Comparison of ENCODE assay signal across 24 mouse cellular contexts in the genomic region with DNA sequence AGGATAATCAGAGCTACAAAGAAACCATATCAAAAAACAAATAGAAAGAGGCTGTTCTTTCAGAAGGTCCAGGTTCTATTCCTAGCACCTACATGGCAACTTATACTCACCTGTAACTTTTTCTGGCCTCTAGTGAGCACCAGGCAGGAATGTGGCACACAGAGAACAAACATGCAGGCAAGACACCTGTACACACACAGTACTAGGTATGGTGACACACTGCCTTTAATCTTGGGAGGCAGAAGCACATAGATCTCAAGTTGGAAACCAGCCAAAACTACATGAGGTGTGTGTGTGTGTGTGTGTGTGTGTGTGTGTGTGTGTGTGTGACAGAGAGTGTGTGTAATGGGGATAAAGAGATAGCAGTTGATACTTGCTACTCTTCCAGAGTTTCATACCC. TPM values are rescaled to one million over a fixed set of nuclear protein-coding genes. Genes with fewer than 3 reads are reported as not detected.
DNase-seq lines count a peak whose midpoint lies in the region; ATAC-seq and TF ChIP-seq lines count a peak whose summit lies in the region.
"Had no signal": no experiment of that assay in that cellular context is flagged by ENCODE, and none has a peak within 500 bp of the region (broad histone marks: within the 10 kb centered on the region; RNA-seq: fewer than 3 reads in every experiment).

No protein-coding gene starts in this region.

- H3K36me3 ChIP-seq in embryonic facial prominence, embryonic 15.5 days = peaks cover 30% of the 10 kb centered on the region
- H3K36me3 ChIP-seq in embryonic facial prominence, embryonic 10.5 days (replicated peaks) = peaks cover 32% of the 10 kb centered on the region
- H3K36me3 ChIP-seq in midbrain, embryonic 11.5 days (ENCODE audit: control insufficient read depth, insufficient read depth, low read length) = peaks cover 5% of the 10 kb centered on the region; the same call in 1 of the 2 replicates
- H3K36me3 ChIP-seq in midbrain, postnatal 0 days (ENCODE audit: insufficient read depth, low read length) = peaks cover 19% of the 10 kb centered on the region
- peaks cover 10% of the 10 kb centered on the region for H3K36me3 ChIP-seq in stomach, embryonic 16.5 days (ENCODE audit: control insufficient read depth, insufficient read depth, low read length)

- no peak overlapping the region for H3K27ac ChIP-seq in embryonic facial prominence, embryonic 15.5 days (replicated peaks)
- H3K27ac ChIP-seq in embryonic facial prominence, embryonic 10.5 days (replicated peaks) = no peak overlapping the region
- H3K27ac ChIP-seq in midbrain, embryonic 11.5 days (ENCODE audit: low read depth, low read length) = no peak overlapping the region
- no peak overlapping the region for H3K27ac ChIP-seq in midbrain, postnatal 0 days (ENCODE audit: low read depth, low read length)
- no peak overlapping the region for H3K27ac ChIP-seq in stomach, embryonic 16.5 days (ENCODE audit: low read length)
- H3K27ac ChIP-seq: embryonic facial prominence, embryonic 12.5 days; forebrain, embryonic 12.5 days; forebrain, embryonic 15.5 days; hindbrain, embryonic 10.5 days; hindbrain, embryonic 13.5 days had no signal

- no peaks in the 10 kb centered on the region for H3K4me1 ChIP-seq in embryonic facial prominence, embryonic 15.5 days
- H3K4me1 ChIP-seq in embryonic facial prominence, embryonic 10.5 days = no peaks in the 10 kb centered on the region
- H3K4me1 ChIP-seq in midbrain, embryonic 11.5 days (ENCODE audit: control insufficient read depth, insufficient read depth, low read length) = no peaks in the 10 kb centered on the region
- H3K4me1 ChIP-seq in midbrain, postnatal 0 days (ENCODE audit: insufficient read depth, low read length) = no peaks in the 10 kb centered on the region
- H3K4me1 ChIP-seq in stomach, embryonic 16.5 days (ENCODE audit: control insufficient read depth, insufficient read depth, low read length) = no peaks in the 10 kb centered on the region
- H3K4me1 ChIP-seq: embryonic facial prominence, embryonic 12.5 days; forebrain, embryonic 12.5 days; forebrain, embryonic 15.5 days; hindbrain, embryonic 10.5 days; hindbrain, embryonic 13.5 days had no signal

- 0 out of 2 replicates have a peak, but pooled peaks have one; percentile 24 for ATAC-seq in embryonic facial prominence, embryonic 15.5 days (ENCODE audit: insufficient number of reproducible peaks, low FRiP score, low TSS enrichment, low read depth)
- ATAC-seq in midbrain, embryonic 11.5 days (ENCODE audit: low FRiP score) = no peak
- ATAC-seq in midbrain, postnatal 0 days (ENCODE audit: low FRiP score) = no peak
- peak; percentile 19; the same call in 1 of the 2 replicates for ATAC-seq in stomach, embryonic 16.5 days (ENCODE audit: insufficient read depth, low FRiP score)
- ATAC-seq in granulocyte monocyte progenitor cell, adult 5-6 weeks (replicated peaks; ENCODE audit: poor library complexity, severe bottlenecking) = no peak
- ATAC-seq: forebrain, embryonic 15.5 days; hindbrain, embryonic 16.5 days; Patski had no signal

- TF ChIP-seq CTCF in midbrain, postnatal 0 days (IDR thresholded peaks at IDR 0.05) = no peak

- no peak overlapping the region for H3K4me3 ChIP-seq in embryonic facial prominence, embryonic 15.5 days (replicated peaks)
- H3K4me3 ChIP-seq in embryonic facial prominence, embryonic 10.5 days = no peak overlapping the region
- no peak overlapping the region for H3K4me3 ChIP-seq in midbrain, embryonic 11.5 days (ENCODE audit: low read depth, low read length)
- H3K4me3 ChIP-seq in midbrain, postnatal 0 days (ENCODE audit: low read depth, low read length) = no peak overlapping the region
- no peak overlapping the region for H3K4me3 ChIP-seq in stomach, embryonic 16.5 days (replicated peaks; ENCODE audit: low read length)
- H3K4me3 ChIP-seq: embryonic facial prominence, embryonic 12.5 days; erythroblast, embryonic 14.5 days; forebrain, embryonic 12.5 days; forebrain, embryonic 15.5 days; hindbrain, embryonic 10.5 days; hindbrain, embryonic 13.5 days had no signal

- no peaks in the 10 kb centered on the region for H3K27me3 ChIP-seq in embryonic facial prominence, embryonic 15.5 days
- no peaks in the 10 kb centered on the region for H3K27me3 ChIP-seq in embryonic facial prominence, embryonic 10.5 days (replicated peaks; ENCODE audit: low read depth, poor library complexity, severe bottlenecking)
- H3K27me3 ChIP-seq in midbrain, embryonic 11.5 days (ENCODE audit: control insufficient read depth, insufficient read depth, low read length) = no peaks in the 10 kb centered on the region
- H3K27me3 ChIP-seq in midbrain, postnatal 0 days (ENCODE audit: insufficient read depth, low read length) = no peaks in the 10 kb centered on the region
- H3K27me3 ChIP-seq in stomach, embryonic 16.5 days (ENCODE audit: control insufficient read depth, insufficient read depth, low read length) = no peaks in the 10 kb centered on the region
- H3K27me3 ChIP-seq: embryonic facial prominence, embryonic 12.5 days; forebrain, embryonic 12.5 days; forebrain, embryonic 15.5 days; hindbrain, embryonic 13.5 days; Patski had no signal

- no peak overlapping the region for H3K9ac ChIP-seq in embryonic facial prominence, embryonic 15.5 days
- H3K9ac ChIP-seq in midbrain, embryonic 11.5 days (ENCODE audit: low read length) = no peak overlapping the region
- H3K9ac ChIP-seq in midbrain, postnatal 0 days (replicated peaks; ENCODE audit: low read length, poor library complexity, severe bottlenecking) = no peak overlapping the region
- no peak overlapping the region for H3K9ac ChIP-seq in stomach, embryonic 16.5 days (ENCODE audit: low read length)
- H3K9ac ChIP-seq: embryonic facial prominence, embryonic 12.5 days; forebrain, embryonic 12.5 days; forebrain, embryonic 15.5 days; hindbrain, embryonic 13.5 days had no signal

- H3K9me3 ChIP-seq in embryonic facial prominence, embryonic 15.5 days (replicated peaks) = no peaks in the 10 kb centered on the region
- no peaks in the 10 kb centered on the region for H3K9me3 ChIP-seq in embryonic facial prominence, embryonic 10.5 days
- no peaks in the 10 kb centered on the region for H3K9me3 ChIP-seq in midbrain, embryonic 11.5 days (ENCODE audit: control insufficient read depth, low read length)
- no peaks in the 10 kb centered on the region for H3K9me3 ChIP-seq in midbrain, postnatal 0 days (ENCODE audit: low read length)
- no peaks in the 10 kb centered on the region for H3K9me3 ChIP-seq in stomach, embryonic 16.5 days (replicated peaks; ENCODE audit: control insufficient read depth, low read length)
- H3K9me3 ChIP-seq: embryonic facial prominence, embryonic 12.5 days; forebrain, embryonic 12.5 days; forebrain, embryonic 15.5 days; hindbrain, embryonic 10.5 days; hindbrain, embryonic 13.5 days had no signal

- intact Hi-C loops in left cerebral cortex, postnatal 36 days (cut with DNase I) = no loop called here

- no peak overlapping the region for H3K4me2 ChIP-seq in embryonic facial prominence, embryonic 15.5 days (replicated peaks)
- H3K4me2 ChIP-seq in midbrain, embryonic 11.5 days = no peak overlapping the region
- no peak overlapping the region for H3K4me2 ChIP-seq in midbrain, postnatal 0 days (ENCODE audit: low read depth, low read length, poor library complexity, severe bottlenecking)
- no peak overlapping the region for H3K4me2 ChIP-seq in stomach, embryonic 16.5 days (ENCODE audit: low read depth, low read length)
- H3K4me2 ChIP-seq: embryonic facial prominence, embryonic 12.5 days; forebrain, embryonic 12.5 days; forebrain, embryonic 15.5 days; heart, embryonic 11.5 days; hindbrain, embryonic 13.5 days had no signal

- no peak for DNase-seq in embryonic facial prominence, embryonic 10.5 days (ENCODE audit: low spot score)
- peak; percentile 77 for DNase-seq in midbrain, embryonic 11.5 days (ENCODE audit: low spot score, missing footprints)
- no peak for DNase-seq in midbrain, postnatal 0 days (ENCODE audit: low spot score)
- no peak for DNase-seq in left cerebral cortex, postnatal 36 days (ENCODE audit: low spot score in 2 of 2)
- DNase-seq: adrenal gland, postnatal 10 days; adrenal gland, postnatal 36 days; cerebellum, adult 18-20 months; cerebellum, adult 9-10 months; cerebellum, postnatal 14 days; gastrocnemius, postnatal 25 days; heart, postnatal 10 days; heart, postnatal 36 days had no signal

RNA-seq across cellular contexts. Expression of gene Fbrs, which starts 15.6 kb away (rescaled TPM):
- 17.1 and 17.3 TPM in 2 replicates for polyA plus RNA-seq in embryonic facial prominence, embryonic 15.5 days (2015; fragmentation: Nextera tagmentation; extraction: Ambion mirVana)
- 8.6 and 9.0 TPM in 2 replicates for polyA plus RNA-seq in embryonic facial prominence, embryonic 10.5 days (2016; fragmentation: Nextera tagmentation; extraction: Ambion mirVana)
- 9.8 and 10.7 TPM in 2 replicates for polyA plus RNA-seq in midbrain, embryonic 11.5 days (2014; fragmentation: Nextera tagmentation; extraction: Ambion mirVana)
- total RNA-seq in midbrain, postnatal 0 days (2014; rRNA removed) = 41.0 and 44.8 TPM in 2 replicates
- polyA plus RNA-seq in midbrain, postnatal 0 days (2015; fragmentation: Nextera tagmentation; extraction: Ambion mirVana) = 9.6 and 11.8 TPM in 2 replicates
- polyA plus RNA-seq in stomach, embryonic 16.5 days (2015; fragmentation: Nextera tagmentation; extraction: Ambion mirVana) = 10.5 and 11.1 TPM in 2 replicates
- 87.1 and 132 TPM in 2 replicates for total RNA-seq in granulocyte monocyte progenitor cell, adult 5-6 weeks (2014; fragmentation: Nextera tagmentation)
- total RNA-seq in granulocyte monocyte progenitor cell, adult 5-6 weeks (2017) = 21.9 and 28.5 TPM in 2 replicates
- total RNA-seq in left cerebral cortex, postnatal 36 days (2021) = 10 to 100 TPM; 48.7 to 61.4 TPM

RNA-seq across cellular contexts. Expression of gene Srcap, which starts 17.1 kb away (rescaled TPM):
- polyA plus RNA-seq in embryonic facial prominence, embryonic 15.5 days (2015; fragmentation: Nextera tagmentation; extraction: Ambion mirVana) = 48.6 and 52.4 TPM in 2 replicates
- 55.8 and 62.8 TPM in 2 replicates for polyA plus RNA-seq in embryonic facial prominence, embryonic 10.5 days (2016; fragmentation: Nextera tagmentation; extraction: Ambion mirVana)
- polyA plus RNA-seq in midbrain, embryonic 11.5 days (2014; fragmentation: Nextera tagmentation; extraction: Ambion mirVana) = 49.6 and 52.1 TPM in 2 replicates
- total RNA-seq in midbrain, postnatal 0 days (2014; rRNA removed) = 31.7 and 50.8 TPM in 2 replicates
- 25.9 and 30.4 TPM in 2 replicates for polyA plus RNA-seq in midbrain, postnatal 0 days (2015; fragmentation: Nextera tagmentation; extraction: Ambion mirVana)
- 20.3 and 32.4 TPM in 2 replicates for polyA plus RNA-seq in stomach, embryonic 16.5 days (2015; fragmentation: Nextera tagmentation; extraction: Ambion mirVana)
- total RNA-seq in granulocyte monocyte progenitor cell, adult 5-6 weeks (2014; fragmentation: Nextera tagmentation) = 139 and 145 TPM in 2 replicates
- total RNA-seq in granulocyte monocyte progenitor cell, adult 5-6 weeks (2017) = 20.9 and 22.9 TPM in 2 replicates
- 100 to 1,000 TPM in 1 of 2 experiments, 10 to 100 TPM in 1; 99.0 to 131 TPM for total RNA-seq in left cerebral cortex, postnatal 36 days (2021)

RNA-seq across cellular contexts. Expression of gene Gm42715, which starts 24.7 kb away (rescaled TPM):
- 14.6 and 14.7 TPM in 2 replicates for polyA plus RNA-seq in embryonic facial prominence, embryonic 15.5 days (2015; fragmentation: Nextera tagmentation; extraction: Ambion mirVana)
- polyA plus RNA-seq in embryonic facial prominence, embryonic 10.5 days (2016; fragmentation: Nextera tagmentation; extraction: Ambion mirVana) = 16.6 and 17.8 TPM in 2 replicates
- 19.2 and 20.2 TPM in 2 replicates for polyA plus RNA-seq in midbrain, embryonic 11.5 days (2014; fragmentation: Nextera tagmentation; extraction: Ambion mirVana)
- total RNA-seq in midbrain, postnatal 0 days (2014; rRNA removed) = 19.6 and 32.1 TPM in 2 replicates
- polyA plus RNA-seq in midbrain, postnatal 0 days (2015; fragmentation: Nextera tagmentation; extraction: Ambion mirVana) = 9.0 and 11.4 TPM in 2 replicates
- 12.3 and 13.2 TPM in 2 replicates for polyA plus RNA-seq in stomach, embryonic 16.5 days (2015; fragmentation: Nextera tagmentation; extraction: Ambion mirVana)
- 25.2 and 31.5 TPM in 2 replicates for total RNA-seq in granulocyte monocyte progenitor cell, adult 5-6 weeks (2014; fragmentation: Nextera tagmentation)
- total RNA-seq in granulocyte monocyte progenitor cell, adult 5-6 weeks (2017) = 5.7 and 6.4 TPM in 2 replicates
- 10 to 100 TPM in 1 of 2 experiments, 1 to 10 TPM in 1; 7.6 to 15.0 TPM for total RNA-seq in left cerebral cortex, postnatal 36 days (2021)

RNA-seq across cellular contexts. Expression of gene Prr14, which starts 35.2 kb away (rescaled TPM):
- 46.3 and 55.9 TPM in 2 replicates for polyA plus RNA-seq in embryonic facial prominence, embryonic 15.5 days (2015; fragmentation: Nextera tagmentation; extraction: Ambion mirVana)
- 46.3 and 47.9 TPM in 2 replicates for polyA plus RNA-seq in embryonic facial prominence, embryonic 10.5 days (2016; fragmentation: Nextera tagmentation; extraction: Ambion mirVana)
- 70.3 and 72.4 TPM in 2 replicates for polyA plus RNA-seq in midbrain, embryonic 11.5 days (2014; fragmentation: Nextera tagmentation; extraction: Ambion mirVana)
- 36.2 and 38.7 TPM in 2 replicates for total RNA-seq in midbrain, postnatal 0 days (2014; rRNA removed)
- 28.2 and 28.3 TPM in 2 replicates for polyA plus RNA-seq in midbrain, postnatal 0 days (2015; fragmentation: Nextera tagmentation; extraction: Ambion mirVana)
- polyA plus RNA-seq in stomach, embryonic 16.5 days (2015; fragmentation: Nextera tagmentation; extraction: Ambion mirVana) = 35.9 and 37.8 TPM in 2 replicates
- 96.7 and 115 TPM in 2 replicates for total RNA-seq in granulocyte monocyte progenitor cell, adult 5-6 weeks (2014; fragmentation: Nextera tagmentation)
- 23.8 and 29.0 TPM in 2 replicates for total RNA-seq in granulocyte monocyte progenitor cell, adult 5-6 weeks (2017)
- 10 to 100 TPM; 25.7 to 30.2 TPM for total RNA-seq in left cerebral cortex, postnatal 36 days (2021)

RNA-seq across cellular contexts. Expression of gene Zfp689, which starts 45.7 kb away (rescaled TPM):
- 8.0 and 8.8 TPM in 2 replicates for polyA plus RNA-seq in embryonic facial prominence, embryonic 15.5 days (2015; fragmentation: Nextera tagmentation; extraction: Ambion mirVana)
- 13.4 and 17.7 TPM in 2 replicates for polyA plus RNA-seq in embryonic facial prominence, embryonic 10.5 days (2016; fragmentation: Nextera tagmentation; extraction: Ambion mirVana)
- polyA plus RNA-seq in midbrain, embryonic 11.5 days (2014; fragmentation: Nextera tagmentation; extraction: Ambion mirVana) = 12.6 and 15.0 TPM in 2 replicates
- total RNA-seq in midbrain, postnatal 0 days (2014; rRNA removed) = 7.7 and 11.0 TPM in 2 replicates
- polyA plus RNA-seq in midbrain, postnatal 0 days (2015; fragmentation: Nextera tagmentation; extraction: Ambion mirVana) = 7.3 and 8.0 TPM in 2 replicates
- polyA plus RNA-seq in stomach, embryonic 16.5 days (2015; fragmentation: Nextera tagmentation; extraction: Ambion mirVana) = 5.0 and 5.8 TPM in 2 replicates
- total RNA-seq in granulocyte monocyte progenitor cell, adult 5-6 weeks (2014; fragmentation: Nextera tagmentation) = 0.70 and 3.9 TPM in 2 replicates
- total RNA-seq in granulocyte monocyte progenitor cell, adult 5-6 weeks (2017) = 2.7 and 3.6 TPM in 2 replicates
- 1 to 10 TPM; 5.8 to 7.9 TPM for total RNA-seq in left cerebral cortex, postnatal 36 days (2021)

Comparison
In these comparisons a context has a peak if more than half of its experiments do, and no peak if none do; other contexts are left out.
1. ATAC-seq: peak in embryonic facial prominence, embryonic 15.5 days (single experiment) and stomach, embryonic 16.5 days (single experiment); none in midbrain, embryonic 11.5 days (single experiment), midbrain, postnatal 0 days (single experiment) and granulocyte monocyte progenitor cell, adult 5-6 weeks (single experiment).